Mouse (Mus musculus): ENCODE measurements at regions not wholly inside any gene's neighbourhood (a gene's known extent, or its start where the extent isn't known, plus 50 kb on each side); places are given as distances from the start of the nearest gene placed in this dataset.

DNA sequence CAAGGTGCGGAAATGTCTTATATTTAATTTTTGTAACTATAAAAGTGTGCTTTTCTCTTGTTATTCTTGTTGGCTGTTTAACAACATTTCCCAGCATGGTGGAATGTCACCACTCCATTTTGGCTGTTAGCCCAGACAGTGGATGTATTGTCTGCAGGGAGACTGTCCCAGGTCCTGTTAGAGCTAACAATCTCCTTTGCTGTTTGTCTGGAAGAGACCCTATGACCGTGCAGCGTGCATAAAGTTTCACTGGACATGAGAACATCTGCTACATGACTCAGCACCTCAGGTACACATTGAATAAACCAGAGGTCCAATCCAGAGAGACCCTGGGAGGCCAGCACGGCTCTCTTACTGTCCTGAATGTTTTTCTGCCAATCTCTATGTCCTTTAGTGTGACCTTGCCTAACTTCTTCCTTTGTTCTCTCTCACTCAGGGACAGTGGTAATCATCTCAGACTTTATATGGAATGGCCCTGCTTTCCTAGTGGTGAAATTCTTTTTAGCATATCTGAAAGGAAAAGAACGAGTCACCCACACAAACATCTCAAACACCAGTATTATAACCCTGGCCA is 450.7 kb downstream of the Fgf9 start:
- no peak for TF ChIP-seq ZMIZ1 (IDR thresholded peaks at IDR 0.05; ENCODE audit: low read depth, low read length)
- no peak for TF ChIP-seq SIN3A (IDR thresholded peaks at IDR 0.05; ENCODE audit: low read length)
- TF ChIP-seq ZC3H11A (IDR thresholded peaks at IDR 0.05; ENCODE audit: low read depth, low read length) = no peak
- no peak for TF ChIP-seq ETS1 (IDR thresholded peaks at IDR 0.05; ENCODE audit: low read depth, low read length)
- TF ChIP-seq ELF1 (IDR thresholded peaks at IDR 0.05; ENCODE audit: low read depth, low read length) = no peak
- TF ChIP-seq CTCF (IDR thresholded peaks at IDR 0.05 in 2 of 3, conservative IDR thresholded peaks at IDR 0.05 in 1 of 3; ENCODE audit: control insufficient read depth in 1 of 3, insufficient read depth in 1 of 3, low read depth in 2 of 3, low read length in 3 of 3, poor library complexity in 1 of 3, severe bottlenecking in 1 of 3) = no peak

GRCm38 (mm10) chr14:58520384-58520783 is 450.0 kb downstream of the Fgf9 start:
- DNase-seq (ENCODE audit: low read depth, low spot score) = no peak
- Histone ChIP-seq H3K27ac (ENCODE audit: control insufficient read depth, low read depth, low read length) (no peak overlapping the region), H3K79me2 (ENCODE audit: control insufficient read depth, insufficient read depth, low read length, poor library complexity) (no peaks in the 10 kb centered on the region), H3K27me3 (ENCODE audit: control insufficient read depth in 1 of 2, insufficient read depth in 2 of 2, low read length in 2 of 2) (no peaks in the 10 kb centered on the region), H3K9me3 (replicated peaks; ENCODE audit: insufficient read depth, low read length) (no peaks in the 10 kb centered on the region), H3K36me3 (ENCODE audit: control insufficient read depth in 1 of 2, insufficient read depth in 2 of 2, low read length in 2 of 2) (no peaks in the 10 kb centered on the region), H3K4me3 (ENCODE audit: control insufficient read depth in 1 of 2, insufficient read depth in 1 of 2, low read depth in 2 of 2, low read length in 2 of 2) (no peak overlapping the region), H3K4me1 (ENCODE audit: control insufficient read depth in 1 of 2, insufficient read depth in 2 of 2, low read length in 2 of 2) (no peaks in the 10 kb centered on the region), H3K9ac (ENCODE audit: control insufficient read depth, low read depth, low read length, poor library complexity, severe bottlenecking) (no peak overlapping the region)
- TF ChIP-seq RAD21 (IDR thresholded peaks at IDR 0.05; ENCODE audit: low read depth, low read length) (no peak), SMC3 (IDR thresholded peaks at IDR 0.05; ENCODE audit: low read depth, low read length) (no peak), TCF12 (IDR thresholded peaks at IDR 0.05; ENCODE audit: low read depth, low read length) (no peak), MAFK (IDR thresholded peaks at IDR 0.05; ENCODE audit: borderline replicate concordance, low read depth, low read length) (no peak), POLR2A (IDR thresholded peaks at IDR 0.05; ENCODE audit: control insufficient read depth in 1 of 2, insufficient read depth in 1 of 2, low read depth in 1 of 2, low read length in 2 of 2, poor library complexity in 1 of 2) (no peak), POLR2AphosphoS5 (IDR thresholded peaks at IDR 0.05; ENCODE audit: borderline replicate concordance, low read depth, low read length) (no peak), MAX (IDR thresholded peaks at IDR 0.05; ENCODE audit: low read length) (no peak), NELFE (IDR thresholded peaks at IDR 0.05; ENCODE audit: low read depth, low read length) (no peak)

More for the DNA sequence above, 450.7 kb downstream of the Fgf9 start:
- no peaks in the 10 kb centered on the region for H3K4me1 ChIP-seq (ENCODE audit: control insufficient read depth in 1 of 2, insufficient read depth in 2 of 2, low read length in 2 of 2)
- no peaks in the 10 kb centered on the region for H3K27me3 ChIP-seq (ENCODE audit: control insufficient read depth in 1 of 2, insufficient read depth in 2 of 2, low read length in 2 of 2)
- no peaks in the 10 kb centered on the region for H3K36me3 ChIP-seq (ENCODE audit: control insufficient read depth in 1 of 2, insufficient read depth in 2 of 2, low read length in 2 of 2)
- H3K79me2 ChIP-seq (ENCODE audit: control insufficient read depth, insufficient read depth, low read length, poor library complexity) = no peaks in the 10 kb centered on the region
- no peak for DNase-seq (ENCODE audit: low read depth, low spot score)
- no peak overlapping the region for H3K9ac ChIP-seq (ENCODE audit: control insufficient read depth, low read depth, low read length, poor library complexity, severe bottlenecking)
- H3K9me3 ChIP-seq (replicated peaks; ENCODE audit: insufficient read depth, low read length) = no peaks in the 10 kb centered on the region
- H3K4me3 ChIP-seq (ENCODE audit: control insufficient read depth in 1 of 2, insufficient read depth in 1 of 2, low read depth in 2 of 2, low read length in 2 of 2) = no peak overlapping the region
- H3K27ac ChIP-seq (ENCODE audit: control insufficient read depth, low read depth, low read length) = no peak overlapping the region

GRCm38 (mm10) chr14:58519086-58519485 is 448.7 kb downstream of the Fgf9 start:
- Histone ChIP-seq H3K79me2 (ENCODE audit: control insufficient read depth, insufficient read depth, low read length, poor library complexity) (no peaks in the 10 kb centered on the region), H3K9me3 (replicated peaks; ENCODE audit: insufficient read depth, low read length) (no peaks in the 10 kb centered on the region), H3K9ac (ENCODE audit: control insufficient read depth, low read depth, low read length, poor library complexity, severe bottlenecking) (no peak overlapping the region), H3K4me1 (ENCODE audit: control insufficient read depth in 1 of 2, insufficient read depth in 2 of 2, low read length in 2 of 2) (no peaks in the 10 kb centered on the region), H3K4me3 (ENCODE audit: control insufficient read depth in 1 of 2, insufficient read depth in 1 of 2, low read depth in 2 of 2, low read length in 2 of 2) (no peak overlapping the region), H3K27me3 (ENCODE audit: control insufficient read depth in 1 of 2, insufficient read depth in 2 of 2, low read length in 2 of 2) (no peaks in the 10 kb centered on the region), H3K27ac (ENCODE audit: control insufficient read depth, low read depth, low read length) (no peak overlapping the region), H3K36me3 (ENCODE audit: control insufficient read depth in 1 of 2, insufficient read depth in 2 of 2, low read length in 2 of 2) (no peaks in the 10 kb centered on the region)
- DNase-seq (ENCODE audit: low read depth, low spot score) = no peak
- no peak for TF ChIP-seq KAT2A (conservative IDR thresholded peaks at IDR 0.05; ENCODE audit: low read depth, low read length)
- no peak for TF ChIP-seq CHD2 (IDR thresholded peaks at IDR 0.05; ENCODE audit: low read length)
- TF ChIP-seq RAD21 (IDR thresholded peaks at IDR 0.05; ENCODE audit: low read depth, low read length) = no peak
- TF ChIP-seq GABPA (IDR thresholded peaks at IDR 0.05; ENCODE audit: low read depth, low read length) = no peak
- TF ChIP-seq RCOR1 (IDR thresholded peaks at IDR 0.05; ENCODE audit: low read depth, low read length) = no peak
- TF ChIP-seq POLR2AphosphoS2 (IDR thresholded peaks at IDR 0.05; ENCODE audit: low read length) = no peak
- TF ChIP-seq ETS1 (IDR thresholded peaks at IDR 0.05; ENCODE audit: low read depth, low read length) = no peak
- no peak for TF ChIP-seq ZC3H11A (IDR thresholded peaks at IDR 0.05; ENCODE audit: low read depth, low read length)
- TF ChIP-seq MXI1 (IDR thresholded peaks at IDR 0.05; ENCODE audit: low read depth, low read length) = no peak
- no peak for TF ChIP-seq ZNF384 (IDR thresholded peaks at IDR 0.05; ENCODE audit: low read depth, low read length)
- no peak for TF ChIP-seq SMC3 (IDR thresholded peaks at IDR 0.05; ENCODE audit: low read depth, low read length)
- TF ChIP-seq NELFE (IDR thresholded peaks at IDR 0.05; ENCODE audit: low read depth, low read length) = no peak
- TF ChIP-seq MAZ (IDR thresholded peaks at IDR 0.05; ENCODE audit: low read depth, low read length) = no peak
- TF ChIP-seq CTCF (IDR thresholded peaks at IDR 0.05 in 2 of 3, conservative IDR thresholded peaks at IDR 0.05 in 1 of 3; ENCODE audit: control insufficient read depth in 1 of 3, insufficient read depth in 1 of 3, low read depth in 2 of 3, low read length in 3 of 3, poor library complexity in 1 of 3, severe bottlenecking in 1 of 3) = no peak

Data from MEL (cell line).